Mouse (Mus musculus): ENCODE data around the gene Nufip2.

- TF ChIP-seq POLR2A (IDR thresholded peaks at IDR 0.05; ENCODE audit: extremely low read depth, insufficient read depth, low read length), result no peak
- 0 out of 2 replicates have a peak, but pooled peaks have one; percentile 15 for TF ChIP-seq CTCF (IDR thresholded peaks at IDR 0.05; ENCODE audit: extremely low read depth, insufficient read depth, low read length)
Observed at GRCm38 (mm10) chr11:77762783-77763672, 77.1 kb downstream of the Nufip2 start, which contains the start of gene Myo18a.
